Mouse (Mus musculus): ENCODE results near the gene Abr. TPM values are rescaled to one million over a fixed set of nuclear protein-coding genes. Genes with fewer than 3 reads are reported as not detected.

The Abr gene
- polyA plus RNA-seq, 1 experiment from 2014 or later: 40.4 TPM

- no peak overlapping the region for H3K9ac ChIP-seq (replicated peaks; ENCODE audit: low read length)
- H3K27me3 ChIP-seq (ENCODE audit: insufficient read depth, low read length): no peaks in the 10 kb centered on the region
- no peak for ATAC-seq (ENCODE audit: low FRiP score, low TSS enrichment)
- H3K27ac ChIP-seq (ENCODE audit: low read length): no peak overlapping the region
- H3K36me3 ChIP-seq (ENCODE audit: insufficient read depth, low read length): peaks cover 20% of the 10 kb centered on the region
- H3K4me2 ChIP-seq (replicated peaks; ENCODE audit: low read depth, low read length): no peak overlapping the region
- H3K4me3 ChIP-seq (ENCODE audit: low read length): no peak overlapping the region
- H3K4me1 ChIP-seq (ENCODE audit: insufficient read depth, low read length): no peaks in the 10 kb centered on the region
- H3K9me3 ChIP-seq (ENCODE audit: low read length): no peaks in the 10 kb centered on the region
- WGBS: 55% methylated on average over 6 of the region's 6 CpGs
These were observed 192.0 kb downstream of the Abr start for GRCm38 (mm10) chr11:76429966-76430631.

DNA sequence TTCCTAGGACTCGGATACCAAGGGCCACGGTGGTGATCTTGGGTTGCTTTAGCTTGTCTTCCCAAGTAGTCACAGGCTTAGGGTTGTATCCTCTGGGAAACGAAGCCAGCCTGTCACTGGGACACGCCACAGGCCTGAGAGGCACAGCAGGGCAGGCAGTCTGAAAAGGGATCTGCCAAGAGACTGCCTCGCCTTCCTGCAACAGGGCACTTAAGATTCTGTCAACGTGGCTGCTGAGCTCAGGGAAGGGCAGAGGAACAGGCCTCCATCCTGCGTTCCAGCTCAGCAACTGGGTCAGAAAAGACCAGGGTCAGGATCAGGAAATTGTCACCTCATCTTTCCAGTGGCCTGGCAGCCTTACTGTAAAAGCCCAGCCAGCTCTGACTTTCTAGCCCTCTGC lies 192.6 kb downstream of the Abr start:
- no peak overlapping the region for H3K4me3 ChIP-seq (ENCODE audit: low read length)
- no peak for ATAC-seq (ENCODE audit: low FRiP score, low TSS enrichment)
- WGBS: 65% methylated on average over 7 of the region's 7 CpGs
- H3K9me3 ChIP-seq (ENCODE audit: low read length): no peaks in the 10 kb centered on the region
- H3K36me3 ChIP-seq (ENCODE audit: insufficient read depth, low read length): peaks cover 21% of the 10 kb centered on the region
- no peak overlapping the region for H3K27ac ChIP-seq (ENCODE audit: low read length)
- H3K4me2 ChIP-seq (replicated peaks; ENCODE audit: low read depth, low read length): no peak overlapping the region
- no peaks in the 10 kb centered on the region for H3K4me1 ChIP-seq (ENCODE audit: insufficient read depth, low read length)
- H3K9ac ChIP-seq (replicated peaks; ENCODE audit: low read length): no peak overlapping the region
- no peaks in the 10 kb centered on the region for H3K27me3 ChIP-seq (ENCODE audit: insufficient read depth, low read length)

DNA sequence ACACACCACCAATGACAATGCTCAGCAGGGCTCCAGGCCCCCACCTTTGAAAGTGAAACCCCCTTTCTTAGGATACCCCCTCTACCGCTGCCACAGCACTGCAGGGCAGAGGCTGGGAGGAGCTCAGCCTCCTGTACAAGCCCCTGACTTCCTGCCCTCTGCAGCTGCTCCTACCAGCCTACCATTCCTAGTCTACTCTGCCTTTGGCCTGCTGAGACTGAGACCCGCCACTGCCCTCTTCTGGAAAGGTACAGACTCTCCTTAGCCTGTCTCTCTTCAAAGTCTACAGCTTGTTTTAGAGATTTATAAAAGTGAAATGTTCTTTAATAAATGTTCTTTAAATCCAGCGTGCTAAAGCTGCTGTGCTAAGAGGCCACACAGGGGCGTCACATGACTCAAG lies 193.1 kb downstream of the Abr start:
- Histone ChIP-seq H3K27ac (ENCODE audit: low read length) (no peak overlapping the region), H3K9me3 (ENCODE audit: low read length) (no peaks in the 10 kb centered on the region), H3K4me3 (ENCODE audit: low read length) (no peak overlapping the region), H3K9ac (replicated peaks; ENCODE audit: low read length) (no peak overlapping the region), H3K27me3 (ENCODE audit: insufficient read depth, low read length) (no peaks in the 10 kb centered on the region), H3K4me1 (ENCODE audit: insufficient read depth, low read length) (no peaks in the 10 kb centered on the region), H3K4me2 (replicated peaks; ENCODE audit: low read depth, low read length) (no peak overlapping the region), H3K36me3 (ENCODE audit: insufficient read depth, low read length) (peaks cover 24% of the 10 kb centered on the region)
- ATAC-seq (ENCODE audit: low FRiP score, low TSS enrichment): no peak
- 73% methylated on average over 4 of the region's 4 CpGs for WGBS

- no peak overlapping the region for H3K4me2 ChIP-seq (replicated peaks; ENCODE audit: low read depth, low read length)
- H3K9ac ChIP-seq (replicated peaks; ENCODE audit: low read length): no peak overlapping the region
- H3K4me3 ChIP-seq (ENCODE audit: low read length): no peak overlapping the region
- H3K9me3 ChIP-seq (ENCODE audit: low read length): no peaks in the 10 kb centered on the region
- H3K36me3 ChIP-seq (ENCODE audit: insufficient read depth, low read length): peaks cover 33% of the 10 kb centered on the region
- no peaks in the 10 kb centered on the region for H3K27me3 ChIP-seq (ENCODE audit: insufficient read depth, low read length)
- no peak for ATAC-seq (ENCODE audit: low FRiP score, low TSS enrichment)
- H3K4me1 ChIP-seq (ENCODE audit: insufficient read depth, low read length): no peaks in the 10 kb centered on the region
- no peak overlapping the region for H3K27ac ChIP-seq (ENCODE audit: low read length)
- 72% methylated on average over 3 of the region's 3 CpGs for WGBS
These were observed 194.3 kb downstream of the Abr start for GRCm38 (mm10) chr11:76427781-76428180.

DNA sequence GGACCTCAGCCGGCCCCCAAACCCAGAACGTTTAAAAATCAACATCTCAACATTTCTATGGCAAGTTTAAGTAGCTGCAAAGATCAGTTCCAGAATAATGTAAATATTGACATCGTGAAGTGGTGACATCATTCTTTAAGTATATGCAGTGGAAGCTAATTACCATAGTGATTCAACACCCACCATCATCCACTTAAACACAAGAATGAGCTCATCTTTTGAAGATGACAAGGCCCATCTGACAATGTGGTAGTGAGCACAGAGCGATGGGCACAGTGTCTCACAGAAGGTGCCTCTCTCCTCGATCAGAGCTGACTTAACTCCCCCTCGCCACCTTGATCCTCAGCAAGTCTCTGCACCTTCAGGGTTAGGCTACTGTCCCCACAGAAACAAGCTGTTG lies 196.4 kb downstream of the Abr start:
- no peak overlapping the region for H3K4me2 ChIP-seq (replicated peaks; ENCODE audit: low read depth, low read length)
- ATAC-seq (ENCODE audit: low FRiP score, low TSS enrichment): no peak
- H3K9me3 ChIP-seq (ENCODE audit: low read length): no peaks in the 10 kb centered on the region
- no peaks in the 10 kb centered on the region for H3K4me1 ChIP-seq (ENCODE audit: insufficient read depth, low read length)
- no peak overlapping the region for H3K4me3 ChIP-seq (ENCODE audit: low read length)
- H3K36me3 ChIP-seq (ENCODE audit: insufficient read depth, low read length): peaks cover 34% of the 10 kb centered on the region
- H3K27me3 ChIP-seq (ENCODE audit: insufficient read depth, low read length): no peaks in the 10 kb centered on the region
- no peak overlapping the region for H3K9ac ChIP-seq (replicated peaks; ENCODE audit: low read length)
- no peak overlapping the region for H3K27ac ChIP-seq (ENCODE audit: low read length)
- WGBS: 84% methylated on average over 6 of the region's 6 CpGs

GRCm38 (mm10) chr11:76420896-76421295 lies 201.2 kb downstream of the Abr start:
- Histone ChIP-seq H3K4me3 (ENCODE audit: low read length) (no peak overlapping the region), H3K4me1 (ENCODE audit: insufficient read depth, low read length) (no peaks in the 10 kb centered on the region), H3K27me3 (ENCODE audit: insufficient read depth, low read length) (no peaks in the 10 kb centered on the region), H3K36me3 (ENCODE audit: insufficient read depth, low read length) (peaks cover 74% of the 10 kb centered on the region), H3K9ac (replicated peaks; ENCODE audit: low read length) (no peak overlapping the region), H3K4me2 (replicated peaks; ENCODE audit: low read depth, low read length) (no peak overlapping the region), H3K9me3 (ENCODE audit: low read length) (no peaks in the 10 kb centered on the region), H3K27ac (ENCODE audit: low read length) (no peak overlapping the region)
- 65% methylated on average over 4 of the region's 4 CpGs for WGBS
- ATAC-seq (ENCODE audit: low FRiP score, low TSS enrichment): no peak

DNA sequence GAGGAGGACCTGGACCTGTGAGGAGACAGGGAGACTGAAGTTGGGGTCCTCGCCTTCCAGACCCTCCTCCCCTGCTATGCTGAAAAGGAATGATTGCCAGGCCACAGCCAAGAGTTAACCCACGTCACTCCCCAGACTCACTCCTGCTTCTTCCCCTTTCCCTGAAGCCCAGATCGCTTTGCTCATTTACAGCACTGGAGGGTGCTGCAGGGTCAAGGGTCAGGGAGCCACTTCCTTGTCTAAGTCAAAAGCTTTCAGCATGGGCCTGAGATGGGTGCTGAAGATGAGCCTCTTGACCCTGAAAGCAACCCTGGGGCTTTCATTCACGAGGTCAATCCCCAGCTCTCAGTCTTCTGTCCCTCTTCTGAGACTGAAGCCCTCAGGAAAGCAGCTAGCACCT lies 202.9 kb downstream of the Abr start:
- Histone ChIP-seq H3K9ac (replicated peaks; ENCODE audit: low read length) (no peak overlapping the region), H3K27ac (ENCODE audit: low read length) (no peak overlapping the region), H3K4me2 (replicated peaks; ENCODE audit: low read depth, low read length) (no peak overlapping the region), H3K4me1 (ENCODE audit: insufficient read depth, low read length) (no peaks in the 10 kb centered on the region), H3K36me3 (ENCODE audit: insufficient read depth, low read length) (peaks cover 86% of the 10 kb centered on the region), H3K9me3 (ENCODE audit: low read length) (no peaks in the 10 kb centered on the region), H3K27me3 (ENCODE audit: insufficient read depth, low read length) (no peaks in the 10 kb centered on the region), H3K4me3 (ENCODE audit: low read length) (no peak overlapping the region)
- WGBS: 70% methylated on average over 4 of the region's 4 CpGs
- ATAC-seq (ENCODE audit: low FRiP score, low TSS enrichment): no peak

GRCm38 (mm10) chr11:76418423-76418822 lies 203.7 kb downstream of the Abr start:
- Histone ChIP-seq H3K9me3 (ENCODE audit: low read length) (no peaks in the 10 kb centered on the region), H3K4me1 (ENCODE audit: insufficient read depth, low read length) (no peaks in the 10 kb centered on the region), H3K9ac (replicated peaks; ENCODE audit: low read length) (no peak overlapping the region), H3K4me3 (ENCODE audit: low read length) (no peak overlapping the region), H3K27me3 (ENCODE audit: insufficient read depth, low read length) (no peaks in the 10 kb centered on the region), H3K4me2 (replicated peaks; ENCODE audit: low read depth, low read length) (no peak overlapping the region), H3K36me3 (ENCODE audit: insufficient read depth, low read length) (peaks cover 86% of the 10 kb centered on the region), H3K27ac (ENCODE audit: low read length) (no peak overlapping the region)
- WGBS: 91% methylated on average over 8 of the region's 8 CpGs
- no peak for ATAC-seq (ENCODE audit: low FRiP score, low TSS enrichment)

DNA sequence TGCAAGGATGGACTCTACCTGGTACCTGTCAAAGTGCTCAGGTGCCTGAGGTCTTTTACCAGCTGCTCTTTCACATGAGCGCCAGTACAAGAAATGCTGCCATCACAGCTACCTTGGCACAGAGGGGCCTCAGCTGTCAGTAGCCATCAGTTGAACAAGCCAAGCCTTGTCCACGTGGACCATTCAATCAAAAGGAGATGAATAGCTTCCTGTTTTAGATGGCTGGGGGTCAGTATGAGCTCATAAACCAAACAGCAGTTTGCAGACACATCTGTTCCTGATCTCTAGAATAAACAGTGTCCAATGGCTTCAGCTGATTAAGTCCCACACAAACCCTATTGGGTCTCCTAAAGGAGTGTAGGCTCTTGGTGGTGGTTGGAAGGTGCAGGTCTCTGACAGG lies 206.1 kb downstream of the Abr start:
- no peak overlapping the region for H3K9ac ChIP-seq (replicated peaks; ENCODE audit: low read length)

GRCm38 (mm10) chr11:76415001-76415400 lies 207.1 kb downstream of the Abr start:
- H3K4me1 ChIP-seq (ENCODE audit: insufficient read depth, low read length): no peaks in the 10 kb centered on the region
- 94% methylated on average over 4 of the region's 4 CpGs for WGBS
- peaks cover 79% of the 10 kb centered on the region for H3K36me3 ChIP-seq (ENCODE audit: insufficient read depth, low read length)
- no peak for ATAC-seq (ENCODE audit: low FRiP score, low TSS enrichment)
- H3K9ac ChIP-seq (replicated peaks; ENCODE audit: low read length): no peak overlapping the region
- H3K4me3 ChIP-seq (ENCODE audit: low read length): no peak overlapping the region
- no peaks in the 10 kb centered on the region for H3K9me3 ChIP-seq (ENCODE audit: low read length)
- no peak overlapping the region for H3K27ac ChIP-seq (ENCODE audit: low read length)
- no peak overlapping the region for H3K4me2 ChIP-seq (replicated peaks; ENCODE audit: low read depth, low read length)
- H3K27me3 ChIP-seq (ENCODE audit: insufficient read depth, low read length): no peaks in the 10 kb centered on the region

More for the DNA sequence above, 206.1 kb downstream of the Abr start:
- Histone ChIP-seq H3K27ac (ENCODE audit: low read length) (no peak overlapping the region), H3K4me1 (ENCODE audit: insufficient read depth, low read length) (no peaks in the 10 kb centered on the region), H3K36me3 (ENCODE audit: insufficient read depth, low read length) (peaks cover 83% of the 10 kb centered on the region), H3K27me3 (ENCODE audit: insufficient read depth, low read length) (no peaks in the 10 kb centered on the region), H3K4me2 (replicated peaks; ENCODE audit: low read depth, low read length) (no peak overlapping the region), H3K4me3 (ENCODE audit: low read length) (no peak overlapping the region), H3K9me3 (ENCODE audit: low read length) (no peaks in the 10 kb centered on the region)
- ATAC-seq (ENCODE audit: low FRiP score, low TSS enrichment): no peak
- WGBS: 50% methylated on average over 2 of the region's 2 CpGs

Measured in kidney, embryonic 16.5 days (tissue).